Mouse (Mus musculus) cerebral cortex, adult 2 months (tissue): Measurements from ENCODE around the gene Cdkn2d.

Experiments
- WGBS: fragments of 180-500 bp; shearing (Covaris S2); methylation state at CpG from one replicate; pipeline ENCODE4 v1.1.7; 2018; 5-methylcytosine and 5-hydroxymethylcytosine counted together

The Cdkn2d gene

DNA sequence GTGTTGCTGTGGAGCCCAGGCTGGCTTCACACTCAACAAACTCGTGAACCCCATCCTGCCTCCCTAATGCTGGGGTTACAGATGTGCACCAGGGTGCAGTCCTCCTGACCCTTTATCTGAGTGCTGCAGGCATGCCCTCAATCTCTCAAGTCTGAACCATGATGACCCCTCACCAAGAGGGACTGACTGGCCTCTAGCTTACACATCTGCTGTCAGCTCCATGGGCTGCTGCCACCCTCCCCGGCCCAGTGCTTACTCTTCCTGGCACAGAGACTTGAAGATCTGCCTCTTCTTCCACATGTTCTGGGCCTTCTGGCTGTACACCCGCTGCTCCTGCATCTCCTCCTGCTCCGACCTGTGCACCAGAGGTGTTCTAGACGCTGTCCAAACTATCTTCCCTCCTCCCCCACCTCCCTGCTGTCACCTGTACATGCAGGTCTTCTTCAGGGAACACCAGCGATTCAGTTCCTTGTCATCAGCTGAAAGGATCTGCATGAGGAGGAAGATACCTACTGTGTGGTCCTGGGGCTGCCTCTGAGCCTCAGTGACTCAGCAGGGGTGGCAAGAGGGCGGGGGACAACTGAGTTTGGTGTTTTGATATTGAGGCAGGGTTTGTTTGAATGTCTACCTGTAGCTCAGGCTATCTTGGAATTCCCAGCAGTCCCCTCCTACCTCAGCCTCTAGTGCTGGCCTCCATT lies 16.0 kb downstream of the Cdkn2d start:
- 81% methylated on average over 7 of the region's 7 CpGs for WGBS

DNA sequence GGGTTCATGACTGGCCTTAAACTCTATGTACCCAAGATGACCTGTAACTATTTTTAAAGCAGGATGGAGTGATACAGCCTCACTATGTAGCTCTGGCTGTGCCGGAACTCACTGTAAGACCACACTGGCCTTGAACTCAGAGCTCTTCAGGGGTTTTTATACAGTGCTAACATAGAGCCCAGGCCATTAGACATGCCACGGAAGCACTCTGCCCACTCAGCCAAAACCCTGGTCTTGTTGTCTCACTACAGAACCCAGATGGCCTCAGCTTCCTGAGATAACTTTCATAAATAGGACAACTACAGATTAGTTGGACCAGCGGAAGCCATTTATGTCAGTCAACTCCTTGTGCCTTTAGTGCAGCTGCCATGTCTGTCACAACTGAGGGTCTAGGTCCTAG lies 16.9 kb downstream of the Cdkn2d start:
- 73% methylated on average over 3 of the region's 3 CpGs for WGBS

DNA sequence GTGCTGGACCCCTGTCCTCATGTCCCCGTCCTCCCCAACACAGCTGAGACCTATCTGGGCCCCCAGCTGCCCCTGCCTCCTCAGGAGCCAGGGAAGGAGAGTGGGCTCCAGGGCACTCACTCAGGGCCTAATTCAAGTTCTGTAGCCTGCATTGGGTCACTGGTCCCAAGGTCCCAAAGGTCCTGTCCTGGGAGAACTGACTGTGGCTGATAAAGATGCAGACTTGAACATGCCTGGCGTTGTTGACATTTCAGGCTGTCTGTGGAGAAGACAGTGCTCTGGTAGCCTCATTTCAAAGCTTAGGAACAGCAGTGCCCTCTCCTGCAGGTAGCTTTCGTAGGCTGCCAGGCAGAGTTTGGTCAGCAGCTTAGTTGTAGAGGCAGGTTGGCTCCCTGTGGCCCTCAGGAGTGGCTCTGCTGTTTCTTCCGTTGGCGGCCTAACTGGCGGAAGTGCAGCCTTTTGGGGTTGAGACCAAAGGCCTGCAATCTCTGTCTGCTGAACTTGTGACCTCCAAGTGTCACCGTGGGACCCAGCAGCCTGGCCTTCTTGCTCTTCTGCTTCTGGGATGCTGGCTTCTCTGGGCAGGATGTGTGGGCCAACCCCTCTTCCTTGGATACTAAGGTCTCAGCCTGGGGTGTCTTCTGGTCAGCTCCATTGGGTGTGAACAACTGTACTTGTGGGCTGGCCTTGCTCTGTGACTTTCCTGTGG lies 17.5 kb downstream of the Cdkn2d start:
- 72% methylated on average over 7 of the region's 7 CpGs for WGBS

DNA sequence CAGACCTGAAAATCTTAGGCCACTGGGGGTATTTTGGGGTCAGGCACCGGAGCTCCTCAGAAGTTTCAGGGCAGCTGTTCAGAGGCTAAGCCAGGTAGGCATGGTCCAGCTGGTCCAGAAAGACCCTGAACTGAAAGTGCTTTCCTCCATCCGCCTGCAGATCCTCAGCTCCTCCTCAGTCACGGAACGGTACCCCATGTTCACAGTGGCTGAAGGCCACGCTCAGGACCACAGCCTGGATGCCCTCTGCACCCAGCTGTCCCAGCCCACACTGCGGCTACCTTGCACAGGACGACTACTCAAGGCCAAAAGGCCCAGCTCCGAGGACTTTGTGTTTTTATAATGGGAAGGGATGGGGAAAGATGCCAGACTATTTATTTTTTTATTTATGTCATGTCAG lies 18.1 kb downstream of the Cdkn2d start:
- 81% methylated on average over 8 of the region's 8 CpGs for WGBS

DNA sequence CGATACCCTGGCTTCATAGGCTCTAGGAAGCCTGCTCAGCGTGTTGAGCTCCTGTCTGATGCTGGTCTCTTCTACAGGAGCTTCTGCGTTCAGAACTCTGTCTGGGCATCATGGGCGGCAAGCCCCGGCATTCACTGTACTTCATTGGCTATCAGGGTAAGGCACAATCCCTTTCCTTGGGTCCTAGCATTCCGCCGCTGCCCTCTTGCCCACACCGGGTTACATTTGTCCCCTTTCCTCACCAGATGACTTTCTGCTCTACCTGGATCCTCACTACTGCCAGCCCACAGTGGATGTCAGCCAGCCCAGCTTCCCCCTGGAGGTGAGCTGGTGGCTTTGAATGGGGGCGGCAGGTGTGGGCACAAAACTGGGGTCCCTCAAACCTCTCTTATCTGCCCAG lies 18.8 kb downstream of the Cdkn2d start:
- 90% methylated on average over 9 of the region's 9 CpGs for WGBS

DNA sequence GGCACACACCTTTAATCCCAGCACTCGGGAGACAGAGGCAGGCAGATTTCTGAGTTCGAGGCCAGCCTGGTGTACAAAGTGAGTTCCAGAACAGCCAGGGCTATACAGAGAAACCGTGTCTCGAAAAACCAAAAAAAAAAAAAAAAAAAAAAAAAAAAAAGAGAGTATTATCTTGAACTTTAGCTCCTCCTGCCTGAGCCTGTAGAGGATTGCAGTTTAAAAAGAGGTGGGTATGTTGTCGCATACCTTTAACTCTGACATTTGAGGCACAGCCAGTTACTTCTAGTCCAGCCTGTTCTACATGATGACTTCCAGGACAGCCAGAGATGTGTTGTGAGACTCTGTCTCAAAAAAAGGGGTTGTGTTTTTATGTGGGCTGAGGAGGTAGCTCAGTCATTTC lies 21.6 kb downstream of the Cdkn2d start:
- WGBS = 70% methylated on average over 5 of the region's 5 CpGs

DNA sequence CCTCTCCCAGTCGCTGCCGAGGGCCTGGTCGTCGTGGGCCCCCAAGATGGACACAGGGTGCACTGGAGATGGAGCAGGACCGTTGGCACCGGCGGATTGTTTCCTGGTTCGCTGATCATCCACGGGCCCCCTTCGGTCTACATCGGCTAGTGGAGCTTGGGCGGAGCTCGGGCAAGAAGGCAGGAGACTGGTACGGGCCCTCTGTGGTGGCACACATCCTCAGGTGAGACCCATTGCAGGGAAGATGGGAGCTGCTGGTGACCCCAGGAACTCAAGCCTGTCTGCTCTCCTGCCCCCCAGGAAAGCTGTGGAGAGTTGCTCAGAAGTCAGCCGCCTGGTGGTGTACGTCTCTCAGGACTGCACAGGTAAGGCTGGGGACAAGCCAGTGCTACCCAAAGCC lies 22.9 kb downstream of the Cdkn2d start:
- WGBS = 95% methylated on average over 16 of the region's 16 CpGs

DNA sequence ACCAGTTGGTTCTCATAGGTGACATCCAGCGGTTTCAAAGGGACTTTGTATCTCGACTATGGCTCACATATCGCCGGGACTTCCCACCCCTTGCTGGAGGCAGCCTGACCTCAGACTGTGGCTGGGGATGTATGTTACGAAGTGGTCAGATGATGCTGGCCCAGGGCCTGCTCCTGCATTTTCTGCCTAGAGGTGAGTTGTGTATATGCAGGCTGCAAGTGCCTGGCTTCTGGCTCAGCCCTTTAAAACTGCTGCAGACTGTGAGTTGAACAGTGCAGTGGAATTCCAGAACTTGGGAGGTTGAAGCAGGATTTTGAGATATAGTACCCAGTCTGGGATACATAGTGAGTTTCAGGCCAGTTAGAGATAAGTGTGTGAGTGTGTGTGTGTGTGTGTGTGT lies 24.3 kb downstream of the Cdkn2d start:
- WGBS = 85% methylated on average over 5 of the region's 5 CpGs

DNA sequence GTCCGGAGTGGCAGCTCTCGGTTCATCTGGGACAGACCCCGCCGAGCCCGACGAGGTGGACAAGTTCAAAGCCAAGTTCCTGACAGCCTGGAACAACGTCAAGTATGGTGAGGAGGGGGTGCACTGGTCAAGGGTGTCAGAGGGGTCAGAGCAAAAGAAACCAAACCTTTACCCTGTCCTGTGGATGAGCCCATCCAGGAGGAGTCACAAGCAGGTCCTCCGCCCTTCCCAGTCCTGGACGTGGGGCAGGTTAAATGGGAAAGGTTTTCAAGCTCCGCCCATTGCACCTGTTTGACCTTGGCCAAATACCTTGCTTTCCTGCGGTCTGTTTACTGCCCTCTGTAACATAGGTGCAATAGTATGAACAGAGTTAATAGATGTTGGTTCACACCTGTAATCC lies 25.6 kb downstream of the Cdkn2d start:
- 3% methylated on average over 11 of the region's 11 CpGs for WGBS

DNA sequence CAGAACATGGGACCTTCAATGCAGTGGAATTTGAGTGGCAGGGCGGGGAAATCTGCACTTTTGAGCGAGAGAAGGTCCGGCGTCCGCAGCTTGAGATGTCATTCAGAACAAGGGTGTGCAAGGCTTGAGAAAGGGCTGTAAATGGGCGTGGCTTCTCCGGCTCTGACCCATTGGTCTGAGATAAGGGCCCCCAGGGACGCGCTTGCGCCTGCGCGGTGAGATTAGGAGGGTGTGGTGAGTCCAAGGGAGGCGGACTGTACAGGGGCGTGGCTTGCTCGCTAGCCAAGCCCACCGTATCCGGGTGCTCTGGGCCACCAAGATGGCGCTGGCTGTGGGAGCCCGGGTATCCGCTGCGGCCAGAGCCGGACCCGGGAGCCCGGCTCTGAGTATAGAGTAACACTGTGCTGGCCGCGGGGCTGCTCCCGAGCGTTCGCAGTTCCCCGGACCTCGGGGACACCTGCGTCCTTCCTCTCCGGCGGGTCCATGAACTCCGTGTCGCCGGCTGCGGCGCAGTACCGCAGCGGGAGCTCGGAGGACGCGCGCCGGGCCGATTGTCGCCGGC lies 26.1 kb downstream of the Cdkn2d start, which contains the start of gene Atg4d:
TSS of gene Atg4d (plus strand) at position 294 of the 562 bp plus-strand sequence.
- under 1% methylated on average over 49 of the region's 49 CpGs for WGBS

DNA sequence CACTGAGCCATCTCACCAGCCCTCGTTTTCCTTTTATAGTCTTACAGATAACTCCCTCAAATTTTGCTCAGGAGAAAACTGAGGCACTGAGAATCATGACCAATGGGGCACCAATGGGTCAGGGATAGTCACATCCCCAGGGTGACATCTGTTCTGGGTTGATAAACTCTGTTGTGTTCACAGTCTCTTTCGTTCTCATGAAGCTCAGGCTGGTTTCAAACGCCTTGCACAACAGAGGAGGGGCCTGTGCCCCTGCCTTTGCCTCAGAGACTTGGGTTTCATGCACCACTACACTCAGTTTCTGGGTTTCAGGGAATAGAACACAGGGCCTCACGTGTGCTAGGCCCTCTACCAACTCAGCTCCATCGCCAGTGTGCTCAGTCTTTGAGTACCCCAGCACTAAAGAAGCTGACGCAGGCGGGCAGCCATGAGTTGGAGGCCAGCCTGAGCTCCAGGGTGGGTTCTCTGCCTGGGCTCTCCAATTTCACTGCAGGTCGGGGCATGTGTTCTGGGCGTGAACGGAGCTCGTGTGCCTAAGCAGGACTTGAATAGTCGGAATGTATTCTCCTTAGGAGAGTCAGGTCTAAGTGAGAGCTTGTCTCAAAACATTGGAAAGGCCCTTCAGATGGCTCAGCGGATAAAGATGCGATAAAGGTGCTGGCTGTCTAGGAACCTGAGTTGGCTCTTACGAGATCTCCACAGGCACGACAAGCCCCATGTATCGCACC lies 26.8 kb downstream of the Cdkn2d start:
- 22% methylated on average over 17 of the region's 17 CpGs for WGBS

DNA sequence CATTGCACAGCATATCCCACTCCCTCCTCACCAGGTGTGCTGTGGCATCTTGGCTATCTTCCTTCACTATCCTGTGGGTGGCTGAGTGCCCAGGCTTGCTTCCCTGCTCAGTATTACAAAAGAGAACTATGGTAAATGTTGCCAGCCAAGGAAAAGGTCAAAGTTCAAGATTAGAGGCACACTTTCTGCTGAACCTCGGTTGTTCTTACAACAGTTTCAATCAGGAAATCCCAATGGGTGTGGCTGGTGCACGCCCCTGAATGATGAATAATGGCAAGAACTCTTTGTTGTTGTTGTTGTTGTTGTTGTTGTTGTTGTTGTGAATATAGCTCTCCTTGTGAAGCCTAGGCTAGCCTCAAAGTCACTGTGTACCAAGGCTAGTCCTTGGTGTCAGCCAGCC lies 29.4 kb downstream of the Cdkn2d start:
- WGBS = 76% methylated on average over 2 of the region's 2 CpGs

DNA sequence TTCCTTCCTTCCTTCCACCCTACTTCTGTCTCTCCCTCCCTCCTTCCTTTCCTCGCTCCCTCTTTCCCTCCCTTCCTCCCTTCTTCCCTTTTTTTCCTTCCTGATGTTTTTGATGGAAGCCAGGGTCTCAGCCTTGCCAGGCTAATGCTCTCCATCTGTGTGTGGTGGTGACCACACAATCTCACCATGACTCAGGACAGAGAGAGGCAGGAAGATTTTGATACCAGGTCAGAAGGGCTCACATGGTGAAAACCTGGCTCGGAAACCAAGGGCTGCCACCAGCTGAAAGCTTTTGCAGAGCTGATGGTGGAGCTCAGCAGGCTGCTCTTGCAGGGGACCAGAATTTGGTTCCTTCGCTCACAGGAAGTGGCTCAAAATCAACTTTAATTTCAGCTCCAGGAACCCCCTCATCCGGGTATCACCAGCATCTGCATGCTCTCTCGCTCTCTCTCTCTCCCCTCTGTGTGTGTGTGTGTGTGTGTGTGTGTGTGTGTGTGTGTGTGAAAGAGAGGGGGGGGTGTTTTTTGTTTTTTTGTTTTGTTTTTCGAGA lies 30.6 kb downstream of the Cdkn2d start:
- 80% methylated on average over 6 of the region's 6 CpGs for WGBS

DNA sequence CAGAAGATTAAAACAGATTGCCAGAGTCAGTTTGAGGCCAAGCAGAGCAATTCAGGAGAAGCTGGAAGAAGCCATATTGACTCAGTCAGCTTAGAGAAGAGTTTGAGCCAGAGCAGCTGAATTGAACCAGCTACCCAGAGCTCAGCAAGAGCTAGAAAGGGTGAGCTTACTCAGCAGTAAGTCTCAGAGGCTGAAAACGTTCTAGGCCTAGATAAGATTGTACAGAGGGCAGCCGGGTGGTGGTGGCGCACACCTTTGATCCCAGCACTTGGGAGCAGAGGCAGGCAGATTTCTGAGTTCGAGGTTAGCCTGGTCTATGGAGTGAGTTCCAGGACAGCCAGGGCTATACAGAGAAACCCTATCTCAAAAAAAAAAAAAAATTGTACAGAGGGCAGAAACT lies 34.9 kb downstream of the Cdkn2d start:
- 88% methylated on average over 4 of the region's 4 CpGs for WGBS

DNA sequence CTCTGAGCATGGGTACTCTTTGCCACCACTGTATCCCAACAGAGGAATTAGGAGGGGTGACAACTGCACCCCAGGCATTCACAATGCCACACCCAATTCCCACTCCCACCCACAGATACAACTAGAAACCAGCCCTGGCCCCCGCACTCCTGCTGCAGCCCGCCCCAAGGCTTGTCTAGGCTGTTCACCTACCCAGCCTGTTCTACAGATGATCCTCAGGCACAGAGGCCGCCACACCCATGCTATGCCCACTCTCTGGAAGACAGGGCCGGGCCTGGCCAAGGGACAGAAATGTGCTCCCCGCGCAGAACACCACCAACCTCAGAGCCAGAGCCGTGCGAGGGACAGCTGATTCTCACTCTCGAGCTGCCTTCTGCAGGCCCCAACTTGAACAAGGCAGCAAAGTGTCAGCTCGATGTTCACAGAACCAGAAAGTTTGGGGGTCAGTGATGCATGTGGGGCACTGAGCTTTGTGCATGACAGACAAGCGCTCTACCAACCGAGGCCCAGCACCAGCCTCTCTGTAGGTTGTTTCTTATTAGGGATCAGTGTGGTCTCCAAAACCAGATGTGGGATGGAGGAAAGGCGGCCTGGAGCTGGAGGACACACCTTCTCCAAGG lies 40.0 kb downstream of the Cdkn2d start:
- WGBS = 79% methylated on average over 13 of the region's 13 CpGs

DNA sequence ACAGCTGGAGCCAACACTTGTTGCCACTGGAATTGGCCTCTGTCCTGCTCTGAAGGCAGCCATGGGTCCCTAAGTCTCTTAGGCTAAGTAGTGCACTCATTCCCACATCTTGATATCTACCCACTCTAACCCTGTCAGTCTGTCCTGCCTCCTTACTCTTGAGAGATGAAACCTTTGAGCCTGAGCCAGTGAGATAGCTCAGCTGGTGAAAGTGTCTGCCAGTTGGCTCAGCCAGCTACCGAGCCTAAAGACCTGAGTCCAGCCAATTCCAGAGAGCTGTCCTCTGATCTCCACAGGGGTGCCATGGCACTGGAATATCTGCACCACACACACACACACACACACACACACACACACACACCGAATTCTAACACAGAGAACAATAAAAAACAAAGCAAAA lies 40.7 kb downstream of the Cdkn2d start:
- 62% methylated on average over 2 of the region's 2 CpGs for WGBS

DNA sequence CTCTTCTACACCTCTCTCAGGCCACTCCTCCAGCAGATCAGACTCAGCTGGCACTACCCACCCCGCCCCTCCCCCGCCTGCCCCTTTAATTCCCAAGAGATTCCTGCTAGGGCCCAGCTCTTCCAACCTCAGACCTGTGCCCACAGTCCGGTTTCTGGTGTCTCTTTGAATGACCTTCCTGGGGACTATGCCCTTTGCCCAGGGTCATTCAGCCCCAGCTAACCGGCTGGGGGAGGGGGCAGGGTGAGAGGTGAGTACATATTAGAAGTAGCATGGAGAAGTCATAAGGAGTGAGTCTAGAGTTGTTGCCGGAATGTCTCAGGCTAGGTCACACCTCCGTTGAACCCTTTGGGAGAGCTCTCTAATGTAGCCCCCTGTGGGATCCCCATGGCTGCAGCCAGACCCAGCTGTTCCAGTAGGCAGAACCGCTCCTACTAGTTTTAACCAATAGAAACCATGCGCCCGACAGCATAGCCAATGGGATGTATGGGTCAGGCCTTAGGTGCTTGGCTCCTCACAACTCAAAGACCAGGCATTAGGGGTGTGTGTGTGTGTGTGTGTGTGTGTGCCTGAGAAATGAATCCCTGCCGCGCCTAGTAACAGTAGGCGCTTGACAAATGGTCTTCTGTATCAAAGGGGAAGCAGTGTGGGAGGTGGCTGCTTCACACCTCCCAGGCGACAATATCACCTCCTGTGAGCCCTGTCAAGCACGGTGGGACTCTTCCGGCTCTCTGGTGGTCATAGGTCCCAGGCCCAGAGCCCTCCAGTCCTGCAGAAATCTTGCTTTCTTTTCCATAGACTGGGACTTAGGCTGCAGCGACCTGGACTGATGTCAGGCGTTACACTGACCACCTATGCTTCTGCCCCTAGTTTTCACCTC lies 41.3 kb downstream of the Cdkn2d start:
- 50% methylated on average over 17 of the region's 17 CpGs for WGBS

DNA sequence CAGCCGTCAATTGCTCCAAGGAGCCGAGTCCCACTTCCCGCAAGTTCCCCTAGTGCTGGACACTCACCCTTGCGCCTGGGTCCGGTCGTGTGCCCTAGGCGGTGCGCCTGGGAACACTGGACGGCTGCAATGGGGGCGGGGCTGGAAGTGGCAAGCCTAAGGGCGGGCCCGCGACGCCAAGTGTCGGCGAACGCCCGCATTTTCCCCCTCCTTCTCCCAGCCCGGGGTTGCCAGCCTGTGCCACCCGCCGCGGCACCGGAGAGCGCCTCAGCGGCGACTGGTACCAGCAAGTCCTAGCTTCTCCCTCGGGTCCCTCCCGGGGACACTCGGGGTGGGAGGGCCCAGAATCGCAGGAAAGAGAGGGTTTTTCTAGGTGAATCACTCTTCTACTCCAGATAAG lies 42.9 kb downstream of the Cdkn2d start, which contains the start of gene S1pr5:
TSS of gene S1pr5 (minus strand) at position 118 of the 400 bp plus-strand sequence.
- 5% methylated on average over 30 of the region's 30 CpGs for WGBS

DNA sequence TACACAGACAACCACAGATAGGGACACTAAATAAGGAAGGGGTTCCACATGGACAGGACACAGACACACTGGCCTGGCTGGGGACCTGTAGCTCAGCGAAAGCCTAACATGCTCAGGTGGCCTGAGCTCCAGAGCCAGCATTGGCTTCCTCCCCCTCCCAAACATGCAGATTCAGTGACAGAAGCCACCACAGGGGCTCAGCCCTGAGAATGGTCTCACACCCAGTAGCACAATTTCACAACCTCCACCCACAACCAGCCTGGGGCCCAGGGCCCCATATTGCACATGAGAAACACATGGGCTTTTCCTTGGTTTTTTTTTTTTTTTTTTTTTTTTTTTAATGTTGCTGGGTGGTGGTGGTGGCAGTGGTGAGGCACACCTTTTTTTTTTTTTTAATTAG lies 44.9 kb downstream of the Cdkn2d start:
- 89% methylated on average over 1 of the region's 1 CpGs for WGBS

DNA sequence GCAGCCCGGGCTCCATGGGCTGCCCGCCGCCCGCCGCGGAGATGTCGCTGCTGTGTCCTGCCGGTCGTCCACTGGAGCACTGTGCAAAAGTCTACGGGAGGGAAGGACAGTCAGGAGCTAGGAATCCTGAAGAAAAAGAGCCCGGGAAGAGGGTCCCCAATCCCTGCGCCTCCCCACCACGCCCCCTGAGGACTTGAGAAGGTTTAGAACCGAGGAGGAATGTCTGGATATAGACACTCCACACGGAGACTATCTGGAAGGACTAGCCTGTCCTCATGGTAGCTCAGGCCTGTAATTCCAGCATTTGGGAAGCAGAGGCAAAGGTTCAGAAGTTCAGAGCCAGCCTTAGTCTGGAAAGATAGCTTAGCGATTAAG lies 46.1 kb downstream of the Cdkn2d start:
- 5% methylated on average over 16 of the region's 16 CpGs for WGBS
